In genomic region chr6:89033433-89034298, GRCm38 (mm10) we compare ENCODE assay signal across 9 mouse cellular contexts.
A peak's percentile ranks its signal among the peaks of the same experiment; 100 is the strongest.
DNase-seq lines count a peak whose midpoint lies in the region; ATAC-seq and TF ChIP-seq lines count a peak whose summit lies in the region.
"Had no signal": no experiment of that assay in that cellular context is flagged by ENCODE, and none has a peak within 500 bp of the region (broad histone marks: within the 10 kb centered on the region; RNA-seq: fewer than 3 reads in every experiment).

No protein-coding gene starts in this region.

- H3K9ac ChIP-seq in liver, embryonic 14.5 days (replicated peaks), result no peak overlapping the region
- H3K9ac ChIP-seq in liver, embryonic 12.5 days, result no peak overlapping the region
- no peak overlapping the region for H3K9ac ChIP-seq in kidney, postnatal 0 days (ENCODE audit: low read depth, low read length)

- H3K27ac ChIP-seq in liver, embryonic 14.5 days, result no peak overlapping the region
- no peak overlapping the region for H3K27ac ChIP-seq in liver, embryonic 12.5 days
- H3K27ac ChIP-seq in kidney, postnatal 0 days, result no peak overlapping the region
- H3K27ac ChIP-seq: limb, embryonic 10.5 days had no signal

- peak; percentile 12; the same call in 1 of the 2 replicates for TF ChIP-seq CTCF in liver, embryonic 14.5 days (IDR thresholded peaks at IDR 0.05; ENCODE audit: low read depth)
- peak; percentile 28; the same call in 1 of the 2 replicates for TF ChIP-seq CTCF in kidney, postnatal 0 days (IDR thresholded peaks at IDR 0.05; ENCODE audit: low read depth)

- no peaks in the 10 kb centered on the region for H3K4me1 ChIP-seq in liver, embryonic 14.5 days (replicated peaks; ENCODE audit: control insufficient read depth in 2 of 2, insufficient read depth in 2 of 2, low read length in 1 of 2)
- H3K4me1 ChIP-seq in liver, embryonic 12.5 days, result no peaks in the 10 kb centered on the region
- peaks cover 9% of the 10 kb centered on the region for H3K4me1 ChIP-seq in kidney, postnatal 0 days (replicated peaks; ENCODE audit: insufficient read depth, low read length)

- TF ChIP-seq EP300 in liver, embryonic 14.5 days (IDR thresholded peaks at IDR 0.05; ENCODE audit: low read depth), result no peak

- WGBS in liver, embryonic 14.5 days (ENCODE audit: insufficient replicate concordance), result 32% methylated on average over 5 of the region's 5 CpGs
- 29% methylated on average over 5 of the region's 5 CpGs for WGBS in liver, embryonic 12.5 days (ENCODE audit: insufficient replicate concordance)
- WGBS in kidney, postnatal 0 days, result 41% methylated on average over 5 of the region's 5 CpGs

- H3K4me3 ChIP-seq in liver, embryonic 14.5 days (ENCODE audit: insufficient read depth in 1 of 2, low read depth in 2 of 2, low read length in 2 of 2), result no peak overlapping the region
- no peak overlapping the region for H3K4me3 ChIP-seq in liver, embryonic 12.5 days
- H3K4me3 ChIP-seq in kidney, postnatal 0 days (replicated peaks; ENCODE audit: low read depth, low read length), result no peak overlapping the region
- H3K4me3 ChIP-seq: limb, embryonic 10.5 days had no signal

- H3K4me2 ChIP-seq in liver, embryonic 14.5 days (ENCODE audit: low read depth), result no peak overlapping the region
- no peak overlapping the region for H3K4me2 ChIP-seq in liver, embryonic 12.5 days
- no peak overlapping the region for H3K4me2 ChIP-seq in kidney, postnatal 0 days (ENCODE audit: low read length)

- no peaks in the 10 kb centered on the region for H3K27me3 ChIP-seq in liver, embryonic 14.5 days (ENCODE audit: control insufficient read depth, insufficient read depth, low read length)
- H3K27me3 ChIP-seq in liver, embryonic 12.5 days (replicated peaks), result peaks cover 18% of the 10 kb centered on the region; the same call in 1 of the 2 replicates
- no peaks in the 10 kb centered on the region for H3K27me3 ChIP-seq in kidney, postnatal 0 days (ENCODE audit: insufficient read depth, low read length)

- no peaks in the 10 kb centered on the region for H3K36me3 ChIP-seq in liver, embryonic 14.5 days (replicated peaks; ENCODE audit: control insufficient read depth, insufficient read depth, low read depth)
- no peaks in the 10 kb centered on the region for H3K36me3 ChIP-seq in liver, embryonic 12.5 days
- H3K36me3 ChIP-seq in kidney, postnatal 0 days (ENCODE audit: insufficient read depth, low read length), result no peaks in the 10 kb centered on the region
- H3K36me3 ChIP-seq: limb, embryonic 10.5 days had no signal

- peak; percentile 37 for DNase-seq in embryo, embryonic 10.5 days (ENCODE audit: low spot score)
- DNase-seq in embryo, embryonic 9.5 days (ENCODE audit: extremely low spot score), result no peak
- no peak for DNase-seq in liver, embryonic 14.5 days (ENCODE audit: low read depth in 3 of 3, low spot score in 3 of 3)
- DNase-seq in kidney, postnatal 0 days (ENCODE audit: low spot score), result no peak
- peak; percentile 54 for DNase-seq in thymus, postnatal 14 days
- DNase-seq in ovary, postnatal 14 days (ENCODE audit: low spot score), result no peak

- ATAC-seq in liver, embryonic 14.5 days (ENCODE audit: insufficient read depth), result no peak
- no peak for ATAC-seq in liver, embryonic 12.5 days
- no peak for ATAC-seq in kidney, postnatal 0 days (replicated peaks; ENCODE audit: low FRiP score, low read depth)
- no peak for ATAC-seq in erythroblast, adult 5-6 weeks (replicated peaks; ENCODE audit: low FRiP score, poor library complexity, severe bottlenecking)

- no peaks in the 10 kb centered on the region for H3K9me3 ChIP-seq in liver, embryonic 14.5 days (ENCODE audit: control insufficient read depth, low read length)
- no peaks in the 10 kb centered on the region for H3K9me3 ChIP-seq in liver, embryonic 12.5 days (replicated peaks)
- no peaks in the 10 kb centered on the region for H3K9me3 ChIP-seq in kidney, postnatal 0 days (replicated peaks; ENCODE audit: low read length)
- H3K9me3 ChIP-seq: limb, embryonic 10.5 days had no signal

Comparison
In these comparisons a context has a peak if more than half of its experiments do, and no peak if none do; other contexts are left out.
1. DNase-seq: peak in embryo, embryonic 10.5 days (single experiment) and thymus, postnatal 14 days (single experiment); none in embryo, embryonic 9.5 days (single experiment), liver, embryonic 14.5 days (0 of 3), kidney, postnatal 0 days (single experiment) and ovary, postnatal 14 days (single experiment).